Mouse (Mus musculus) heart, postnatal 0 days (tissue): ENCODE measurements around the gene Fam24b. TPM values are rescaled to one million over a fixed set of nuclear protein-coding genes. Genes with fewer than 3 reads are reported as not detected.

ENCODE experiments used
- ATAC-seq: fragments of 200-750 bp; cut with Nextera tagmentation; 2 replicates; pipeline ENCODE4 v1.8.0; 2017; ENCODE audit warnings: low read depth, moderate number of reproducible peaks, moderate library complexity; ENCODE audit not compliant: insufficient read depth
- DNase-seq: peaks from one replicate; pipeline ENCODE4 v3.0.0-alpha.2; 2016; ENCODE audit warnings: low spot score
- H3K27ac ChIP-seq: fragments of 300-500 bp; sonication (generic); 2 replicates; pipeline ENCODE4 v1.5.1; 2014; ENCODE audit warnings: low read depth, mild to moderate bottlenecking
- H3K27me3 ChIP-seq: fragments of 300-500 bp; sonication (generic); 2 replicates; pipeline ENCODE4 v1.6.1; 2014; ENCODE audit warnings: low read length, mixed read lengths; ENCODE audit not compliant: control insufficient read depth, insufficient read depth
- H3K36me3 ChIP-seq: fragments of 300-500 bp; sonication (generic); replicated peaks from 2 replicates; pipeline ENCODE4 v1.6.1; 2014; ENCODE audit warnings: low read length, mixed read lengths; ENCODE audit not compliant: control insufficient read depth, insufficient read depth
- H3K4me1 ChIP-seq: fragments of 300-500 bp; sonication (generic); 2 replicates; pipeline ENCODE4 v1.6.1; 2014; ENCODE audit warnings: antibody characterized with exemption; ENCODE audit not compliant: control insufficient read depth, insufficient read depth
- H3K4me2 ChIP-seq: fragments of 300-500 bp; sonication (generic); 2 replicates; pipeline ENCODE4 v1.6.1; 2014; ENCODE audit warnings: low read depth, mild to moderate bottlenecking, low read length, moderate library complexity
- H3K4me3 ChIP-seq: fragments of 300-500 bp; sonication (generic); 2 replicates; pipeline ENCODE4 v1.5.1; 2014; ENCODE audit warnings: low read depth, low read length
- H3K9ac ChIP-seq: fragments of 300-500 bp; sonication (generic); replicated peaks from 2 replicates; pipeline ENCODE4 v1.6.1; 2014; ENCODE audit warnings: low read depth, low read length, mixed read lengths
- H3K9me3 ChIP-seq: fragments of 300-500 bp; sonication (generic); replicated peaks from 2 replicates; pipeline ENCODE4 v1.6.1; 2016; ENCODE audit warnings: low read length; ENCODE audit not compliant: control insufficient read depth
- CTCF ChIP-seq: IDR thresholded peaks from 2 replicates; pipeline ENCODE4 v1.5.1; 2016; ENCODE audit warnings: antibody characterized with exemption, control low read depth, low read depth
- EP300 ChIP-seq: IDR thresholded peaks from 2 replicates; pipeline ENCODE4 v1.6.1; 2016; ENCODE audit warnings: antibody characterized with exemption, low read depth
- WGBS: fragments of 180-500 bp; shearing (Covaris S2); extraction: QIAGEN DNeasy Blood & Tissue Kit; methylation state at CpG from one replicate; pipeline ENCODE4 v1.1.7; 2014; 5-methylcytosine and 5-hydroxymethylcytosine counted together
- polyA plus RNA-seq: library from polyadenylated mRNA; unstranded; fragments of >200 nt; fragmentation: Nextera tagmentation; extraction: Ambion mirVana; gene quantifications from 2 replicates; pipeline ENCODE4 v1.2.1, GENCODE M21; 2015
- total RNA-seq: library from RNA; depleted of rRNA; stranded (reverse); fragments of >200 nt; gene quantifications from 2 replicates; pipeline ENCODE4 v1.2.3, GENCODE M21; 2014; ENCODE audit warnings: low replicate concordance

Gene Fam24b
- total and polyA plus RNA-seq, 2 experiments from 2014 or later = not detected

GRCm38 (mm10) chr7:131333564-131333963, 4.2 kb upstream of the Fam24b start, which contains the start of gene Fam24a:
Fam24a (plus strand) TSS chr7:131333864.
- Histone ChIP-seq H3K4me3 (no peak within 1 kb of the TSS), H3K36me3 (no peaks in the 10 kb centered on the region), H3K27me3 (no peaks in the 10 kb centered on the region), H3K4me2 (no peak within 1 kb of the TSS), H3K4me1 (no peaks in the 10 kb centered on the region), H3K9ac (no peak within 1 kb of the TSS), H3K9me3 (no peaks in the 10 kb centered on the region), H3K27ac (no peak within 1 kb of the TSS)
- 53% methylated on average over 1 of the region's 1 CpGs for WGBS
- DNase-seq = no peak
- ATAC-seq = no peak
- no peak for TF ChIP-seq CTCF
- TF ChIP-seq EP300 = no peak

GRCm38 (mm10) chr7:131331688-131332087, 2.4 kb upstream of the Fam24b start:
- Histone ChIP-seq H3K36me3 (no peaks in the 10 kb centered on the region), H3K9me3 (no peaks in the 10 kb centered on the region), H3K4me1 (no peaks in the 10 kb centered on the region), H3K9ac (no peak overlapping the region), H3K4me2 (no peak overlapping the region), H3K27me3 (no peaks in the 10 kb centered on the region), H3K4me3 (no peak overlapping the region), H3K27ac (no peak overlapping the region)
- TF ChIP-seq CTCF = no peak
- no peak for TF ChIP-seq EP300
- no peak for DNase-seq
- 55% methylated on average over 2 of the region's 2 CpGs for WGBS
- ATAC-seq = no peak

- 84% methylated on average over 5 of the region's 5 CpGs for WGBS
- H3K4me3 ChIP-seq = no peak overlapping the region
These were observed 2.3 kb downstream of the Fam24b start for GRCm38 (mm10) chr7:131327054-131327453.

GRCm38 (mm10) chr7:131322192-131322591, 7.1 kb downstream of the Fam24b start, which contains the start of gene Cuzd1:
Cuzd1 (minus strand) TSS chr7:131322292.
- no peak for DNase-seq
- H3K4me3 ChIP-seq = no peak within 1 kb of the TSS
- H3K9me3 ChIP-seq = no peaks in the 10 kb centered on the region
- no peaks in the 10 kb centered on the region for H3K27me3 ChIP-seq
- TF ChIP-seq EP300 (no peak), CTCF (no peak)
- no peak within 1 kb of the TSS for H3K9ac ChIP-seq
- no peak within 1 kb of the TSS for H3K27ac ChIP-seq
- no peak within 1 kb of the TSS for H3K4me2 ChIP-seq
- no peak for ATAC-seq
- 67% methylated on average over 2 of the region's 2 CpGs for WGBS
- H3K36me3 ChIP-seq = no peaks in the 10 kb centered on the region
- peaks cover 6% of the 10 kb centered on the region; the same call in 1 of the 2 replicates for H3K4me1 ChIP-seq

More at GRCm38 (mm10) chr7:131327054-131327453, 2.3 kb downstream of the Fam24b start:
- DNase-seq = no peak
- Histone ChIP-seq H3K4me1 (no peaks in the 10 kb centered on the region), H3K4me2 (no peak overlapping the region), H3K9me3 (no peaks in the 10 kb centered on the region), H3K9ac (no peak overlapping the region), H3K27me3 (no peaks in the 10 kb centered on the region), H3K36me3 (no peaks in the 10 kb centered on the region), H3K27ac (no peak overlapping the region)
- TF ChIP-seq CTCF (peak; percentile 8; the same call in 1 of the 2 replicates), EP300 (no peak)
- no peak for ATAC-seq

GRCm38 (mm10) chr7:131318340-131318739, 11.0 kb downstream of the Fam24b start:
- no peak overlapping the region for H3K27ac ChIP-seq
- peak overlapping the region; percentile 13; the same call in 1 of the 2 replicates for H3K4me2 ChIP-seq
- H3K9ac ChIP-seq = no peak overlapping the region
- no peak overlapping the region for H3K4me3 ChIP-seq
- H3K36me3 ChIP-seq = no peaks in the 10 kb centered on the region
- H3K4me1 ChIP-seq = peaks cover 6% of the 10 kb centered on the region; the same call in 1 of the 2 replicates
- H3K27me3 ChIP-seq = no peaks in the 10 kb centered on the region
- no peaks in the 10 kb centered on the region for H3K9me3 ChIP-seq
- DNase-seq = peak; percentile 32
- ATAC-seq = no peak
- TF ChIP-seq EP300 (no peak), CTCF (no peak)
- 44% methylated on average over 5 of the region's 7 CpGs for WGBS

- Histone ChIP-seq H3K9ac (no peak overlapping the region), H3K36me3 (no peaks in the 10 kb centered on the region), H3K4me2 (no peak overlapping the region), H3K4me1 (peaks cover 6% of the 10 kb centered on the region; the same call in 1 of the 2 replicates), H3K9me3 (no peaks in the 10 kb centered on the region), H3K4me3 (no peak overlapping the region), H3K27ac (no peak overlapping the region), H3K27me3 (no peaks in the 10 kb centered on the region)
- WGBS = 51% methylated on average over 12 of the region's 12 CpGs
- TF ChIP-seq EP300 (no peak), CTCF (no peak)
- ATAC-seq (no peak), DNase-seq (no peak)
These were observed 11.7 kb downstream of the Fam24b start for GRCm38 (mm10) chr7:131317587-131317986.
